Mouse (Mus musculus): ENCODE data around the gene Pnisr. TPM values are rescaled to one million over a fixed set of nuclear protein-coding genes. Genes with fewer than 3 reads are reported as not detected.

The Pnisr gene
- polyA plus RNA-seq, 1 experiment from 2014 or later = 236 TPM

Other genes starting within 250 kb of the Pnisr start
- 0.24 and 0.44 TPM in 2 replicates for gene Prdm13, start 161.6 kb upstream of the Pnisr start, polyA plus RNA-seq (2014; fragmentation: Nextera tagmentation; extraction: Ambion mirVana)
- gene Ccnc, start 119.9 kb upstream of the Pnisr start, polyA plus RNA-seq (2014; fragmentation: Nextera tagmentation; extraction: Ambion mirVana) = 70.2 and 73.3 TPM in 2 replicates
- 11.9 and 14.5 TPM in 2 replicates for gene Usp45, start 80.4 kb upstream of the Pnisr start, polyA plus RNA-seq (2014; fragmentation: Nextera tagmentation; extraction: Ambion mirVana)
- 20.4 and 23.9 TPM in 2 replicates for gene Tstd3, start 80.4 kb upstream of the Pnisr start, polyA plus RNA-seq (2014; fragmentation: Nextera tagmentation; extraction: Ambion mirVana)
- gene Coq3, start 32.1 kb downstream of the Pnisr start, polyA plus RNA-seq (2014; fragmentation: Nextera tagmentation; extraction: Ambion mirVana) = 12.9 and 13.1 TPM in 2 replicates
- 20.6 and 21.6 TPM in 2 replicates for gene Faxc, start 83.7 kb downstream of the Pnisr start, polyA plus RNA-seq (2014; fragmentation: Nextera tagmentation; extraction: Ambion mirVana)

All from forebrain, embryonic 11.5 days (tissue).